Mouse (Mus musculus): ENCODE results near the gene Ly6g6d. TPM values are rescaled to one million over a fixed set of nuclear protein-coding genes. Genes with fewer than 3 reads are reported as not detected.
A peak's percentile ranks its signal among the peaks of the same experiment; 100 is the strongest.

Gene Ly6g6d
- polyA plus RNA-seq, 1 experiment = 5.8 TPM

GRCm38 (mm10) chr17:35068213-35068914 is 9.5 kb downstream of the Ly6g6d start:
- no peak for DNase-seq (ENCODE audit: low spot score)

GRCm38 (mm10) chr17:35066084-35066483 is 11.8 kb downstream of the Ly6g6d start, which contains the start of gene Mpig6b:
TSS of gene Mpig6b (minus strand) at chr17:35066184.
- DNase-seq (ENCODE audit: low spot score) = no peak

GRCm38 (mm10) chr17:35064951-35065947 is 12.6 kb downstream of the Ly6g6d start, which contains the start of gene Ly6g6c:
TSS of gene Ly6g6c (plus strand) at chr17:35065388.
- no peak for DNase-seq (ENCODE audit: low spot score)

- DNase-seq (ENCODE audit: low spot score) = no peak
These were observed 13.4 kb downstream of the Ly6g6d start for GRCm38 (mm10) chr17:35064378-35064877.

- no peak for DNase-seq (ENCODE audit: low spot score)
These were observed 14.4 kb downstream of the Ly6g6d start for GRCm38 (mm10) chr17:35063466-35063865.

GRCm38 (mm10) chr17:35061299-35061698 is 16.6 kb downstream of the Ly6g6d start:
- no peak for DNase-seq (ENCODE audit: low spot score)

GRCm38 (mm10) chr17:35060737-35061297 is 17.0 kb downstream of the Ly6g6d start:
- no peak for DNase-seq (ENCODE audit: low spot score)

GRCm38 (mm10) chr17:35060071-35060470 is 17.8 kb downstream of the Ly6g6d start:
- DNase-seq (ENCODE audit: low spot score) = no peak

GRCm38 (mm10) chr17:35058911-35059892 is 18.7 kb downstream of the Ly6g6d start, which contains the start of gene Ddah2:
TSS of gene Ddah2 (plus strand) at chr17:35059035.
- peak; percentile 67 for DNase-seq (ENCODE audit: low spot score)

GRCm38 (mm10) chr17:35058316-35058715 is 19.5 kb downstream of the Ly6g6d start:
- DNase-seq (ENCODE audit: low spot score) = no peak

GRCm38 (mm10) chr17:35057090-35057489 is 20.8 kb downstream of the Ly6g6d start:
- no peak for DNase-seq (ENCODE audit: low spot score)

- no peak for DNase-seq (ENCODE audit: low spot score)
These were observed 22.0 kb downstream of the Ly6g6d start for GRCm38 (mm10) chr17:35055691-35056495.

- DNase-seq (ENCODE audit: low spot score) = no peak
These were observed 25.5 kb downstream of the Ly6g6d start for GRCm38 (mm10) chr17:35052271-35052798.

GRCm38 (mm10) chr17:35051156-35052086 is 26.4 kb downstream of the Ly6g6d start:
- DNase-seq (ENCODE audit: low spot score) = no peak

GRCm38 (mm10) chr17:35050126-35050750 is 27.6 kb downstream of the Ly6g6d start:
- DNase-seq (ENCODE audit: low spot score) = peak; percentile 63

- DNase-seq (ENCODE audit: low spot score) = no peak
These were observed 28.3 kb downstream of the Ly6g6d start, which contains the start of gene Clic1 for GRCm38 (mm10) chr17:35049561-35050016. TSS of gene Clic1 (plus strand) at chr17:35049966.

GRCm38 (mm10) chr17:35048932-35049440 is 28.9 kb downstream of the Ly6g6d start:
- no peak for DNase-seq (ENCODE audit: low spot score)

All from urinary bladder, adult 2 months (tissue).